Mouse (Mus musculus) lung, postnatal 0 days (tissue): ENCODE results near the gene Fyn. TPM values are rescaled to one million over a fixed set of nuclear protein-coding genes. Genes with fewer than 3 reads are reported as not detected.
A peak's percentile ranks its signal among the peaks of the same experiment; 100 is the strongest.

Source experiments
- ATAC-seq: fragments of 200-750 bp; cut with Nextera tagmentation; 2 replicates; pipeline ENCODE4 v1.8.0; 2017; ENCODE audit warnings: moderate library complexity
- DNase-seq: peaks from one replicate; pipeline ENCODE4 v3.0.0-alpha.2; 2016; ENCODE audit warnings: low spot score
- H3K27ac ChIP-seq: fragments of 300-500 bp; sonication (generic); 2 replicates; pipeline ENCODE4 v1.5.1; 2014; ENCODE audit warnings: antibody characterized with exemption, mild to moderate bottlenecking, low read length, mixed read lengths
- H3K27me3 ChIP-seq: fragments of 300-500 bp; sonication (generic); replicated peaks from 2 replicates; pipeline ENCODE4 v1.6.1; 2014; ENCODE audit warnings: low read length, mixed read lengths; ENCODE audit not compliant: insufficient read depth
- H3K36me3 ChIP-seq: fragments of 300-500 bp; sonication (generic); 2 replicates; pipeline ENCODE4 v1.6.1; 2014; ENCODE audit warnings: low read length, mixed read lengths; ENCODE audit not compliant: insufficient read depth
- H3K4me1 ChIP-seq: fragments of 300-500 bp; sonication (generic); 2 replicates; pipeline ENCODE4 v1.6.1; 2014; ENCODE audit warnings: antibody characterized with exemption, low read depth, low read length, mixed read lengths; ENCODE audit not compliant: insufficient read depth
- H3K4me2 ChIP-seq: fragments of 300-500 bp; sonication (generic); replicated peaks from 2 replicates; pipeline ENCODE4 v1.6.1; 2014; ENCODE audit warnings: low read depth, mild to moderate bottlenecking, low read length, moderate library complexity, mixed read lengths
- H3K4me3 ChIP-seq: fragments of 300-500 bp; sonication (generic); 2 replicates; pipeline ENCODE4 v1.5.1; 2014; ENCODE audit warnings: low read depth, low read length
- H3K9ac ChIP-seq: fragments of 300-500 bp; sonication (generic); replicated peaks from 2 replicates; pipeline ENCODE4 v1.6.1; 2014; ENCODE audit warnings: low read depth, mild to moderate bottlenecking
- H3K9me3 ChIP-seq: fragments of 300-500 bp; sonication (generic); 2 replicates; pipeline ENCODE4 v1.6.1; 2016; ENCODE audit warnings: low read length, mixed read lengths
- CTCF ChIP-seq: IDR thresholded peaks from 2 replicates; pipeline ENCODE4 v1.5.1; 2016; ENCODE audit warnings: antibody characterized with exemption, mild to moderate bottlenecking
- EP300 ChIP-seq: IDR thresholded peaks from 2 replicates; pipeline ENCODE4 v1.6.1; 2016; ENCODE audit warnings: antibody characterized with exemption, mild to moderate bottlenecking, control low read depth
- WGBS: fragments of 180-500 bp; shearing (Covaris S2); extraction: QIAGEN DNeasy Blood & Tissue Kit; methylation state at CpG from one replicate; pipeline ENCODE4 v1.1.7; 2014; 5-methylcytosine and 5-hydroxymethylcytosine counted together
- polyA plus RNA-seq: library from polyadenylated mRNA; unstranded; fragments of >200 nt; fragmentation: Nextera tagmentation; extraction: Ambion mirVana; gene quantifications from 2 replicates; pipeline ENCODE4 v1.2.1, GENCODE M21; 2015

Gene Fyn
- polyA plus RNA-seq, 1 experiment from 2014 or later = 23.0 TPM

DNA sequence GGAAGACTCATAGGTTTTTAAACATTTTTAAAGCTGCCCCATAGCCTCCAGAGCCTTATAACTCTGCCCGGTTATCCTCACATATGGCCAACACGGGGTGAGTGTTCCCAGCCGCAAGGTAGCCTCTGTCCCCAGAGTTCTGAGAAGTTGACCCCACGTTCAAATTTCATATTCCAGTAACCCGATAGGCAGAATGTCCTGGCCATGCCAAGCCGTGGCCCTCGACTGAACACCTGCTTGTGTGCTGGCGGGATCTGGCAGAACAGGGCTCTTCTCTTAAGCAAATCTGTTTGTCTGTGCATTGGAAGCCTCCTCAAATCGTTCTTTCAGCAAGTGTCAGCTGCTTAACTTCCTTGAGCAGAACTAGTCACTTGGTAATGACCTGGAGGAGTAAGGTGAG lies 188.7 kb downstream of the Fyn start:
- H3K4me1 ChIP-seq = peaks cover 7% of the 10 kb centered on the region

GRCm38 (mm10) chr10:39557851-39558250 lies 189.2 kb downstream of the Fyn start:
- no peaks in the 10 kb centered on the region for H3K9me3 ChIP-seq
- TF ChIP-seq EP300 = peak; percentile 93
- no peak for TF ChIP-seq CTCF
- peaks cover 7% of the 10 kb centered on the region for H3K4me1 ChIP-seq
- DNase-seq = peak; percentile 81
- H3K9ac ChIP-seq = peak overlapping the region; percentile 17; the same call in 1 of the 2 replicates
- peak overlapping the region; percentile 78 for H3K27ac ChIP-seq
- H3K4me3 ChIP-seq = no peak overlapping the region
- 46% methylated on average over 6 of the region's 7 CpGs for WGBS
- H3K27me3 ChIP-seq = no peaks in the 10 kb centered on the region
- peaks cover 3% of the 10 kb centered on the region; the same call in 1 of the 2 replicates for H3K36me3 ChIP-seq
- no peak overlapping the region for H3K4me2 ChIP-seq
- ATAC-seq = peak; percentile 85

More for the DNA sequence above, 188.7 kb downstream of the Fyn start:
- DNase-seq (peak; percentile 36), ATAC-seq (no peak)
- no peaks in the 10 kb centered on the region for H3K9me3 ChIP-seq
- H3K4me3 ChIP-seq = no peak overlapping the region
- WGBS = 62% methylated on average over 9 of the region's 9 CpGs
- no peaks in the 10 kb centered on the region for H3K27me3 ChIP-seq
- no peak overlapping the region for H3K4me2 ChIP-seq
- H3K36me3 ChIP-seq = peaks cover 3% of the 10 kb centered on the region; the same call in 1 of the 2 replicates
- no peak overlapping the region for H3K9ac ChIP-seq
- TF ChIP-seq CTCF (no peak), EP300 (no peak)
- peak overlapping the region; percentile 78 for H3K27ac ChIP-seq

DNA sequence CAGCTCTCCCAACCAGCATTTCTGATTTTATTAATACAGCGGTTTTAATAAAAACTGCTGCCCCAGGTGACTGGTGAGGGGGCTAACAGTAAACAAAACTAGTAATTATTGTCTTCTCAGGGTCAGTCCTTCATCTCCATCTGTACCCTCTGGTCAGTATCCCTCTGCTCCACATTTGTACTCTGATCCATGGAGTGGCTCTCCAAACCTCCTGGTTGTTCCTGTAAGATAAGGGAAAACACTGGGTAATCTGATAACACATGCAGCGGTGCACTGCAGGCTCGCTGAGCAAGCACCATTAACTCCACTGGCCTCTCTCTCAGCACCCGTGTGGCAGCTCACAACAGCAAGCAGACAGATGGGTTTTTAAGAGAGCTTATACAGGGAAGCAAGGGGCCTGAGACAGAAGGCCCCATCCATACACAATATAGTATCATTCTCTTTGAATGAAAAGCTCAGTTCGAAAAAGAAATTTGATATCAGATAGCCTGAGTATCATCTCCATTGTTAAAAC lies 189.9 kb downstream of the Fyn start:
- Histone ChIP-seq H3K9me3 (no peaks in the 10 kb centered on the region), H3K27me3 (no peaks in the 10 kb centered on the region), H3K9ac (peak overlapping the region; percentile 17; the same call in 1 of the 2 replicates), H3K4me1 (peaks cover 7% of the 10 kb centered on the region), H3K36me3 (0 out of 2 replicates have a peak, but pooled peaks cover under 1% of the 10 kb centered on the region), H3K4me3 (no peak overlapping the region), H3K27ac (peak overlapping the region; percentile 78), H3K4me2 (no peak overlapping the region)
- ATAC-seq (peak; percentile 28; the same call in 1 of the 2 replicates), DNase-seq (peak; percentile 27)
- no peak for TF ChIP-seq CTCF
- TF ChIP-seq EP300 = peak; percentile 27; the same call in 1 of the 2 replicates
- 44% methylated on average over 5 of the region's 5 CpGs for WGBS

DNA sequence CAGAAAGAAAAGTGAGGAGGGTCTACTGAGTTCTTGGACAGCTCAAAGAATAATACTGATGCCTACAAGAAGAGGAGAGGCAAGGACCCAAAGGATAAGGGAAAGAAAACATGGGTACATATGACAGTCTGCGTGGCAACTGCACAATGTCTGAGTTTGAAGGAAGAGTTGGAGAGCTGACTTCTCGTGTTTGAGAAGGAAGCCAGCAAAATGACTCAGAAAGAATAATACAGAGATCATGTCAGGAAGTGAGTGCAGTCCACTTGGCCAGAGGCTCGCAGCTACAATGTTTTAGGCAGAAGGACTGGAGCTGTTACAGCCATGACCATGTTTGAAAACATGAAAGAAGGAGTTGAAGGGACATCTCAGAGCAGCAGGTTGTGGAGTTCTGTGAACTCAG lies 190.7 kb downstream of the Fyn start:
- DNase-seq (no peak), ATAC-seq (no peak)
- Histone ChIP-seq H3K9ac (no peak overlapping the region), H3K4me3 (no peak overlapping the region), H3K9me3 (no peaks in the 10 kb centered on the region), H3K27me3 (no peaks in the 10 kb centered on the region), H3K4me2 (no peak overlapping the region), H3K4me1 (peaks cover 7% of the 10 kb centered on the region), H3K36me3 (no peaks in the 10 kb centered on the region), H3K27ac (no peak overlapping the region)
- WGBS = 39% methylated on average over 3 of the region's 3 CpGs
- TF ChIP-seq EP300 (no peak), CTCF (no peak)

- WGBS = 77% methylated on average over 2 of the region's 2 CpGs
- H3K4me3 ChIP-seq = no peak overlapping the region
- no peak overlapping the region for H3K27ac ChIP-seq
- H3K36me3 ChIP-seq = no peaks in the 10 kb centered on the region
- ATAC-seq (no peak), DNase-seq (no peak)
- TF ChIP-seq CTCF = no peak
- TF ChIP-seq EP300 = no peak
- H3K4me1 ChIP-seq = no peaks in the 10 kb centered on the region; the same call in 1 of the 2 replicates
- H3K27me3 ChIP-seq = no peaks in the 10 kb centered on the region
- no peak overlapping the region for H3K4me2 ChIP-seq
- no peak overlapping the region for H3K9ac ChIP-seq
- H3K9me3 ChIP-seq = no peaks in the 10 kb centered on the region
Observed at GRCm38 (mm10) chr10:39562383-39562782, 193.7 kb downstream of the Fyn start.

- H3K4me1 ChIP-seq = no peaks in the 10 kb centered on the region; the same call in 1 of the 2 replicates
- no peak for DNase-seq
- TF ChIP-seq EP300 = no peak
- no peak for TF ChIP-seq CTCF
- ATAC-seq = no peak
- 54% methylated on average over 24 of the region's 24 CpGs for WGBS
- no peak overlapping the region for H3K9ac ChIP-seq
- H3K27me3 ChIP-seq = no peaks in the 10 kb centered on the region
- H3K27ac ChIP-seq = no peak overlapping the region
- H3K4me3 ChIP-seq = no peak overlapping the region
- no peaks in the 10 kb centered on the region for H3K9me3 ChIP-seq
- no peak overlapping the region for H3K4me2 ChIP-seq
- no peaks in the 10 kb centered on the region for H3K36me3 ChIP-seq
Observed at GRCm38 (mm10) chr10:39563552-39564223, 195.0 kb downstream of the Fyn start.
